Mouse (Mus musculus) thymus, adult 2 months (tissue): Measurements from ENCODE around the gene Hmga1.

Source experiments
- CTCF ChIP-seq: fragments of 200-500 bp; IDR thresholded peaks from 2 replicates; pipeline ENCODE4 v1.5.1; 2012; ENCODE audit warnings: mild to moderate bottlenecking, control low read depth, low read length, moderate library complexity, borderline replicate concordance; ENCODE audit not compliant: control insufficient read depth, poor library complexity, insufficient read depth; ENCODE audit errors: extremely low read depth
- POLR2A ChIP-seq: fragments of 200-500 bp; IDR thresholded peaks from 2 replicates; pipeline ENCODE4 v1.6.1; 2012; ENCODE audit warnings: mild to moderate bottlenecking, low read length, control low read depth, moderate library complexity; ENCODE audit not compliant: control insufficient read depth, poor library complexity, insufficient read depth; ENCODE audit errors: extremely low read depth

GRCm38 (mm10) chr17:27603522-27604234, 47.4 kb downstream of the Hmga1 start:
- no peak for TF ChIP-seq CTCF
- no peak for TF ChIP-seq POLR2A
